Mouse (Mus musculus) liver, embryonic 14.5 days (tissue): ENCODE measurements around the gene Mllt11.

ENCODE experiments used
- CTCF ChIP-seq: IDR thresholded peaks from 2 replicates; pipeline ENCODE4 v1.5.1; 2016; ENCODE audit warnings: antibody characterized with exemption, low read depth, control low read depth
- EP300 ChIP-seq: IDR thresholded peaks from 2 replicates; pipeline ENCODE4 v1.6.1; 2016; ENCODE audit warnings: antibody characterized with exemption, low read depth

GRCm38 (mm10) chr3:95237541-95238099 is 5.6 kb upstream of the Mllt11 start:
- TF ChIP-seq CTCF (no peak), EP300 (no peak)
